Mouse (Mus musculus): ENCODE measurements at regions not wholly inside any gene's neighbourhood (a gene's known extent, or its start where the extent isn't known, plus 50 kb on each side); places are given as distances from the start of the nearest gene placed in this dataset.

DNA sequence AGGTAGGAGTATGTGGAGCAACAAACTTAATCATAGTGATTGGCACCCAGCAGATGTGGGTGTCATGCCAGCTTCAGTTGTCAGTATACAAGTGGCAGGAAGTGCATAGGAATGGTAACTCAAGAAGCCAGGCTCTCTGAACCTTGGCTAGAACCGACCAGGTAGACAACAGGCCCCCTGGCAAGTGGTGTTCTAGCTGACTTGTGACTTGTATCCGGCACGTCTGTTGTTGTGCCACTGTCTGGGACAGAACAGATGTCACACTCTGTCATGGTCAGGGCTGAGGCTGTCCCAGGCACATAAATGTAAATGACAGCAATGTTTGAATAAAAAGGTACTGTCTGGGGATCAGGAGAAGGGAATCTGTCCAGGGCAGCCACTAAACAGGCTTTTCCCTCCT lies 316.0 kb downstream of the Gm49356 start:
- TF ChIP-seq EP300 (optimal IDR thresholded peaks at IDR 0.05): no peak
- TF ChIP-seq CTCF (IDR thresholded peaks at IDR 0.05; ENCODE audit: low read depth): no peak
